Mouse (Mus musculus) hematopoietic stem cell, adult 5-6 weeks (primary cell): ENCODE results near the gene Sgca. TPM values are rescaled to one million over a fixed set of nuclear protein-coding genes. Genes with fewer than 3 reads are reported as not detected.
A peak's percentile ranks its signal among the peaks of the same experiment; 100 is the strongest.

Source experiments
- ATAC-seq, 2 experiments: fragments of 125-278 bp in 1 of 2; replicated peaks in 1 of 2; 2 replicates each; pipeline ENCODE4 v1.8.0; 2016 to 2017; ENCODE audit warnings: inconsistent platforms in 2 of 2, mild to moderate bottlenecking in 2 of 2, moderate number of reproducible peaks in 2 of 2, low read depth in 1 of 2, moderate TSS enrichment in 1 of 2; ENCODE audit not compliant: low FRiP score in 2 of 2, poor library complexity in 2 of 2, severe bottlenecking in 2 of 2, insufficient read depth in 1 of 2, low TSS enrichment in 1 of 2
- total RNA-seq: library from RNA; stranded (forward); fragments of 172-1452, 232-1000 nt; gene quantifications from 2 replicates; pipeline ENCODE4 v1.2.3, GENCODE M21; 2017

Sgca gene
- total RNA-seq, 1 experiment from 2014 or later: not detected

DNA sequence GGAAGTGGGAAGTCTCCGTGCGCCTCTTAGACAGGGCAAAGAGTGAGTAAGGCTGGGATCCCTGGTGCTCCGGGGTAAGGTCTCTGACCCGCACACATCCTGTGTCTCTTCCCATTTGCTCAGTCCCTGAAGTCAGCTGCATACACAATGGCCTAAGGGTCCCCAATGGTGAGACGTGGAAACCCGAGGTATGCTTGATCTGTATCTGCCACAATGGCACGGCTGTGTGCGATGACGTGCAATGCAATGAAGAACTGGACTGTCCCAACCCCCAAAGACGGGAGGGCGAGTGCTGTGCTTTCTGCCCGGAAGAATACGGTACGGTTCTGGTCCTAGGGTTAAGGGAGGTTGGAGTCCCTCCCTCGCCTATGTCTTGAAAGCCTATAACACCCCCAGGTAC is 38.3 kb downstream of the Sgca start:
- no peak for ATAC-seq

DNA sequence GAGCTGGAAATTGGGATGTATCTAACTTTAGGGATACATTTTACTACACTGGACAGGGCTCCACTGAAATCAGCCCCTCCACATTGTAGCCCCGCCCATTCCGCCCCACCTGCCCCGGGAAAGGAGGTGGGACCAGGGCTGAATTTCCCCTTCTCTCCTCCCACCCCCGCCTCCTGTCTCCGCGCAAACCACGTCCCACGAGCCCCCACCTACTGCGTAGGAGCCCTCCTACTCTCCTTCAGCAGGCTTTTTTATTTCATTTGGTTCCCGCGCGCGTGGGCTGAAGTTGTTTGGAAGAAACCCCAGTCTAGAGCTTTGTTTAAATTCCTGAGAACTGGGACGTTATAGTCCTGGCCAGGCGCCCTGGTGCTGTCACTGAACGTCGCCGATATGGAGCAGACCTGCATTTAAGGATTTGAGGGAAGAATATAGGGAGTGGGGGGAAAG is 38.8 kb downstream of the Sgca start:
- peak; percentile 39 to 51; a peak in 2 of 4 replicates for ATAC-seq

DNA sequence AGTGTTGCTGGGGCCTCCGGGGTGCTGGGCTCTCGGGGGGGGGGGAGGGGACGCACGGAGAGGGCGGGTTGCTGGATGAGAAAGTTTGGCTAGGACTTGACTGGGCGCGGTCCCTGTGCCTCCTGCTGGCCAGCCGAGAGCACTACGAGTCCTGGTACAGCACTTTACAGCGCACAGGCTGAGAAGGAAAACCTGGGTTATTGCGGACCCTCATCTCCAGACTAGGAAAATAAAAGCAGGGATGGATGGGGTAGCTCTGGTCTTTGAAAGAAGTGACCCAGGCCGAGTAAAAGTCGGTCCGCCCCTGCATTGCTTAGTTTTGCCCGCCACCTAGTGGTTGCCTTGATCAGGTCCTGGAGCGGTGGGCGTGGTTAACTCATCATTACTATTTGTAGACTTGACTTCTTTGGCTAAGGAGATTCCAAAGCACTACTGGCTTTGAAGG is 39.3 kb downstream of the Sgca start:
- ATAC-seq: peak; percentile 82 to 88

DNA sequence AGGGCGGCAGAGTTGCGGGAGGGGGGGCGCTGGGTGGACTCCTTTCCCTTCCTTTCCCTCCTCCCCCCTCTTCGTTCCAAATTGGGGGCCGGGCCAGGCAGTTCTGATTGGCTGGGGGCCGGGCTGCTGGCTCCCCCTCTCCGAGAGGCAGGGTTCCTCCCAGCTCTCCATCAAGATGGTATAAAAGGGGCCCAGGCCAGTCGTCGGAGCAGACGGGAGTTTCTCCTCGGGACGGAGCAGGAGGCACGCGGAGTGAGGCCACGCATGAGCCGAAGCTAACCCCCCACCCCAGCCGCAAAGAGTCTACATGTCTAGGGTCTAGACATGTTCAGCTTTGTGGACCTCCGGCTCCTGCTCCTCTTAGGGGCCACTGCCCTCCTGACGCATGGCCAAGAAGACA is 40.1 kb downstream of the Sgca start, which contains the start of gene Col1a1:
Col1a1 (plus strand) TSS at position 180 of the 400 bp plus-strand sequence.
- no peak for ATAC-seq

DNA sequence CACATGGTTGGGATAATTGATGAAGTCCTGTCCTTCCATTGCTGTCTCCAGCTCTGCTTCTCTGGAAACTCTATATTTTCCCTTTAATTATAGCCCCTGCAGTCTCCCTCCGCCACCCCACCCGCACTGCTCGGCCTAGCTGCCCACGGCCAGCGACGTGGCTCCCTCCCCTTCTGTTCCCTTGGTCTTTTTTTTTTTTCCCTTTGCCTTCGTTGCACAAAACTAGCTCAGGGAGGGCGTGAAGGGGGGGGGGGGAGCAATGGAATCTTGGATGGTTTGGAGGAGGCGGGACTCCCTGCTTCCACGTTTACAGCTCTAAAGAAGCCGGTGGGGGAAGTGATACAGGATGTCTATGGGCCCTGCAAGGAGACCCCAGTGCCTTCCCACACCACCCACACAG is 41.6 kb downstream of the Sgca start:
- no peak for ATAC-seq

DNA sequence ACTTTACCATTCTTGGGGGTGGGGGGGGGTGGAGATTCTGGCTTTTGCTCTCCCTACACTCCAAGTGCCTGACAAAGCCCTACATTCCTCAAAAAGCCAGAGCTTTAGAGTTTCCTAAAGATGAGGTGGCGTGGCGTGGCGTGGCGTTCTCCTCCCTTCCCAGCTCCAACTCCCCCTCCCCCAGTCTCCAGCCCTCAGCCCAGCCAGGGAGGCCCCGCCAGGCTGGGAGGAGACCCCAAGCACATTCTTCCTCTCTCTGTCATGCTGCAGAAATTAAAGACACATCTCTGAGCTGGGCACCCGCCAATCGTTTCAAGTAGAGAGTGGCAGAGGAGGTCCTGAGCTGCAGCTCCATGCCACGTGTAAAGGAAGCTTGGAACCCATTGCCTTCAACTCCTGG is 42.5 kb downstream of the Sgca start:
- no peak for ATAC-seq

DNA sequence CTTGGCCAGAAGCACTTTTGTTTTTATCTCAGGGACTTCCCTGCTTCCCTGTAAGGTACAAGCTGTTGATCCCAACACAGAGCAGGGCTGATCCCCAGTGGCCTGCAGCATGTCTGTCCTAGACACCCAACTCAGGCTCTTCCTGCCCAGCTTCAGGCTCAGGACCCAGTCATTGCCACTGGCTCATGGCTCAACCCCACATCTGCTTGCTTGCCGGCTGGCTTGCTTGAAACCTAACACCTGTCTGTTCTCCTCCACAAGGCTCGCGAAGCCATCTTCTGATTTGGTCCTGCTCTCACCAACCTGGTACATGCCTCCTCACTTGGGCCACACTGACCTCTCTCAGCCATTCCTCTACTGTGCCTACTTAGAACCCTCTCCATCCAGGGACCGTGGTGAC is 46.0 kb downstream of the Sgca start:
- no peak for ATAC-seq

DNA sequence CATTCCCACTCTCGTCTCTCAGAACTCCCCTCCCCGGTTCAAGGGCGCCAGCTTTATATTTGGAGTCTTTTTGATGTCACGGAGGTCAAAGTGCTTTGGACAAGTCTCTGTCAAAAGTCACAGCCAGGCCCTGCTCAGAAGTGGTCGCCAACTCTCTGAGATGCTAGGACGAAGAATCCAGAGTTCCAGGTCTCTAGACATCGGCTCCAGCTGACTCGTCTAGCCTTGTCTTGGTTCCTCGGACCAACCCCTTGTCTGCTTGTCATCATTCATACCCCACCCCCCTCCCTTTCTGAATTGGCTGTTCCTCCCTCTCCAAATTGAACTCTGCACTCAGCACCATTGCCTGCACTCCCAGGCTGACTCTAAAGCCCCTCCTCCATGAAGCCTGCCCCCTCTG is 46.5 kb downstream of the Sgca start:
- no peak for ATAC-seq

DNA sequence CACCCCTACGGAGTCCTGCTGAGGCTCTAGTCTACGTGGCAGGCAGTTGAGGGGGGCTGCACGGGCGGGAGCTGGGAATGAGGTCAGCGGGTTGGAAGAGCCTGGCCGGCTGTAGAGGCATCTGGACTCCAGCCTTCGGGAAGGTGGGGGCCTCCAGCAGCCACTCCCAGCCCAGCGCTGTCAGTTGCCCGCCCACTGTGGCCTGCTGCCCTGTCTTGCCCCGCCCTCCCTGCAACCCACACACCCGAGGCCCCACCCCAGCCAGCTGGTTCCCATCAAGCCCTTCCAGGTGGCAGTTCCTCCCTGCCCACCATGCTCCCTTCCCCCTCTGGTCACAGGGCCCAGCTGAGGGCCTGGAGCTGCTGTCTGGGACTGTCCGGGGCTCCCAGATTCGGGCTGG is 47.3 kb downstream of the Sgca start:
- peak; percentile 70 to 76 for ATAC-seq

DNA sequence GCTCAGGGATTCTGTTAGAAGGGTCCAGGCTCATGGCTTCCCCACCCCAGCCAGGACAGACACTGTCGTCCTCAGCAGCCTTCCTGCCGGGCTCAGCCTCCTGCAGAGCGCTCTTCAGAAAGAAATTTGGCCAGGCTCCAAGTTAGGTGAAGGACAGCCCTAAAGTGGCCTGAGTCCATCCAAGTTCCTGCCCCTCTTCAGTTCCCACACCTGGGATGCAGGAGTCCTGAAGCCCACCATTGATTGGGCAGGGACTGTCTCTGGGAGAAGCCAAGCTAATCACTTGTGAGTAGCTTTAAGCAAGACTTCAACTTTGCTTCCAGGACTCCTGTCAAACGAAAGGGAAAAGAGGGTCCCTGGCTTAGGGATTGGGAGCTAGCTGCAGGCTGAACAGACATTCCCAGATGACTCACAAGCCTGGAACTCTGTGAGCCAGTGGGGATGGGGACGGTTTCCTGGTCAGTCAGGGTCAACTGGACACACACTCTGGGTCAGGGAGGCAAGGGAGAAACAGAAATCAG is 48.3 kb downstream of the Sgca start:
- ATAC-seq: no peak

DNA sequence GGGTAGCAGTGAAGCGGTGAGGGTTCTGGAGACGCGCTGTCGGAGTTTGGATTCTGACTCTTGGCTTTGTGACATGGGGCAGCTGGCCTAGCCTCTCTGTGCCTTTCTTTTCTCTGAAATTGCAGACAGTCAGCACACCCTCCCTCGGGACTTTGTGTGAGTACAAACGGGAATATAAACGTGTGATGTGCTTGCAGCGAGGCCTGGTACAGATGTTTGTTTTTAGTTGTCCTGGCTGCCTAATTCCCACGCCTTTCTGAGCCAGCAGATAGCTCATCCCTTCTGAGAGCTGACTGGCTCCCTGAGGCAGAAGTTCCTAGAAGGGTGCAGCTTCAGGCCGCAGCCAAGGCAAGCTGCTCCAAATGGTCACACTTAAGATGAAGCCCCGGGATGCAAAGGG is 49.7 kb downstream of the Sgca start:
- ATAC-seq: no peak

DNA sequence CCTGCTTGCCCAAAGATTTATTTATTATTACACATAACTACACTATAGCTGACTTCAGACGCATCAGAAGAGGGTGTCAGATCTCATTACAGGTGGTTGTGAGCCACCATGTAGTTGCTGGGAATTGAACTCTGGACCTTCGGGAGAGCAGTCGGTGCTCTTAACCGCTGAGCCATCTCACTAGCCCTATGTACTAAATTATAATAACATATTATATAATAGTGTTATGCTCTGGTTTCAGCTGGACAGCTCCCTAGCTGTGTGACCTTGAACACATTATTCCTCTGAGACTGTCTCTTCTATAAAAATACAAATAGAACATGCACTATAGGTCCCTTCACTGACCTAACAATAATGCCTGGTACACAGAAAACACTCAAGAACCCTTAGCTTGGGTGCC is 51.1 kb downstream of the Sgca start:
- ATAC-seq: no peak

DNA sequence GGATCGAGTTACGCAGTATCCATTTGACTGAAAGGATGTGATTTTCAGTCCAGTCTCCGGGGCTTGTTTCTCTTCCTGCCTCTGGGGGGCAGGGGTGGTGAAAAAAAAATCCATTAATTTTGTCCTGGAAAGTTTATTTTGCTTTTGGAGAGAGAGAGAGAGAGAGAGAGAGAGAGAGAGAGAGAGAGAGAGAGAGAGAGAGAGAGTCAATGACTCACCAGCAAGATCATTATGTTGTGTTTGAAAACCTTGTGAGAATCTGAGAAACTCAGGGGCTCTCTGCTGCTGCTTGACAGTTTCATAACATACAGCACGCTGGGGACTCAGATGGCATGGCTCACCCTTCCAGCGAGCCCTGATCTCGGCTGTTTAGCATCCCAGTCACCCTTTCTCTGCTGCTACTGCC is 55.1 kb downstream of the Sgca start:
- ATAC-seq: no peak

DNA sequence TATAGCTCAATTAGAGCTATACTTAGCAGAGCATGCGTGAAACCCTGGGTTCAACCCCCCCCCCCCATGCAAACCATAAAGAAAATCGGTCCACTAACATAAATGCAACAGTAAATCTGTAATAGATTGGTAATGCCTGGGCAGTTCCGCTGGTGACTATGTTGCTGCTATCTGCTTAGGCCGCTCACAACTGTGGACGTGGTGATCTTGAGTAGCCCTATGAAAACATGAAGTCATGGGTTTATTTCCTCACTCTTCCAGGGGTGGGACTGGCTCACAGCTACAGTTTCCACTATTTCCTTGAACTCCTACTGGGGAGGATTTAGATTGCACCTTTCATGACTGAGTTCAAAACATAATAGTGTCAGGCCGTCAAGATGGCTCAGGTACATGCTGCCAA is 58.4 kb downstream of the Sgca start:
- no peak for ATAC-seq

DNA sequence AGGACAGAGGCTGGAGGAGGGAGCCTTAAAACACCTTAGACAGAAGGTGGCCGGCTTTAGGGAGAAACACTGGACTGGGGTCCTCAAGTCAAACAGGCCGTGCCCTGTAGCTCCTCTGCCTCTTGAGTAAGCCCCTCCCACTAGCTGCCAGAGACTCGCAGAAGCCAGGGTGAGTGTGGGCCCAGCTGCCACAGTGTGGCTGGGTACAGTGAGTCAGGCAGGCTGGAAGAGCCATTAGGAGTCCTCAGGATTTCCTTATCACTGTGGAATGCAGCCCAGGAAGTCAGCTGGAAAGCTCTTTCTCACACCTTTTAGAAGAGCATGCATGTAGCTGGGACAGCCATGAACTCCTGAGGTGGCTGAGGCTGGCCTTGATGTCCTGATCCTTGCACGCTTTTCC is 59.6 kb downstream of the Sgca start:
- ATAC-seq: no peak

DNA sequence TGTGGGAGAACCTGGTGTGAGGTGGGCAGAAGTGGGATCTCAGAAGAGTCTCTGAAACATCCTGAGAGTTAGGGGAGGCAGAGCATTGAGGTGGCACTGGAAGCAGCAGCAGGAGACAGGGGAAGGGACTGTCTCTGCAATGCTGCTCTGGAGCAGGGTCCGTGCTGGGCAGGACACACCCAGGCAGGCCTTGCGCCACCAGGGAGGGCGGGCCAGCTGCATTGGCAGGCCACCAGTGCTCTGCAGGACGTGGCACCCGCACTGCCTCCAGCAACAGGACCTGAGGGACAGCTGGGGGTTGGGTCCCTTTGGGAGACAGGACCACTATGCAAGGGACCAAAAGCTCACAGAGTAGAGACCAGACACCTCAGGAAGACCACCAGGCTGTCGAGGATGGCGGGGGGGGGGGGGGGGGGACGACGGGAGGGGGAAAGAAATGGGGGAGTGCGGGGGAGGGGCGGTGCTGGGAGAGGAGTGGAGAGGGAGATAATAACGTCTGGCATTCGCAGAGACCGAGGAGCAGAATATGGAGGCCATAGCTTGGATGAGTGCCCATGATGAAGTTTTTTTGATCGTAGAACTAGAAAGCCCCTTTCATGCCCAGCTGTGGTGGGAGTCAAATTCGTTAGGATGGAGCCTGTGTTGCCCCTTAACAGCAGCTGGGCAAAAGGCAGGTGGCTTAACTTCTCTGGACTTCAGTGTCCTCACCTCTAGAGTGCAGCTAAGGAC is 60.3 kb downstream of the Sgca start:
- ATAC-seq: no peak

DNA sequence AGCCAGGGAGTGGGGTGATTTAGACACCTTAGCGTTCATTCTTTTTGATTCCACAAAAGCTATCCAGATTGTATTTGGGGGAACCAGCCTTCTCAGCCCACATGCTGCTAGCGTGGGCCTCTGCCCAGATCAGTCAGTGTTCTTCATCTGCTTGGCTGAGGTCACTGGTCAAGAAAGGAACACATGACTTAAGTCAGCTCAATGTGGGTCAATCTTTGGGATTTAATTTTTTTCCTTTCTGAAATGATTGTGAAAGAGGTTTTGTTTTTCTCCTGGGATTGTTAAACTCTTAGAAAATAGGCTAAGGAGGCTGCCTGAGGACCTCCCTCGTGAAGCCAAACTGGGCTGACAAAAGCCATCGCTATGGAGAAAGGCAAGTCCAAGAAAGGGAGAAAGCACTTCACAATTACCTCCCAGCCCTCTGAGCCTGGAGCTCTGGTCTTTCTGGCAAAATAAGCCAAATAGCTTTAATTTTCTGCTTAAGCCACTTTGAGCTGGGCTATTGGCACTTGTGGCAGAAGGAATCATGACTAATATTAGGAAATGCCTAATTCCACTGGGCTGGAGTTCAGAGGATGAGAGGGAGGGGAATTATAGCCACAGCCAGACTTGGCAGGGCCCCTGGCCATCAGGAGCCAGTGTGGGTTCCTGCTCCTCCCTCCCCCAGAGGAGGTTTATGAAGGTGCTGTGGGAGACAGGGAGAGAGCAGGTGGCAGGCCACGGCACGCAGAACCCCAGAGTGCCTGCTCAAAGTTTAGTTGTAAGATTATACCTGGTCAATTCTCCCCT is 62.6 kb downstream of the Sgca start:
- no peak for ATAC-seq
